Mouse (Mus musculus): Measurements from ENCODE around the gene Thsd7a. TPM values are rescaled to one million over a fixed set of nuclear protein-coding genes. Genes with fewer than 3 reads are reported as not detected.

Gene Thsd7a
- polyA plus RNA-seq, 1 experiment from 2014 or later = 2.7 TPM

DNA sequence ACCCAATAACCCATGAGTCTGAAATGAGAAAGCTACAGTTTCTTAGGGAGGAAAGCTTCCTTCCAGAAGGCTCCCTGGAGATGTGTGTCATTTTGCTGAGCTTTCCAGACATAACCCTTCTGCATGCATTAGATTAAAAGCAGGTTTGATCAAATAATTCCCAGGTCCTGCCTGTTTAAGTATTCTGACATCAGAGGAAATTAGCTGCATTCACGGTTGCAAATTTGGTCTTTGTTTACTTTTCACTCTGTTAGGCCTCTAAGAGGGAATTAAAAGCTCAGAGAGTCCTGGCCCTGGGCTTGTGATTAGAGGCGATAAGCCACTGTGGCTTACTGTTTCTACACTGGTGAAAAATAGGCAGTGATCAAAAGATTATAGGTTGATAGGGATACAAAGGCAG lies 1.2 kb upstream of the Thsd7a start:
- H3K27me3 ChIP-seq = peaks cover 33% of the 10 kb centered on the region
- TF ChIP-seq CTCF (IDR thresholded peaks at IDR 0.05) = no peak
- in situ Hi-C loops (cut with MboI; ENCODE audit: low pct_unique_long_range_greater_than_20kb) = no loop called here
- ATAC-seq (no peak), DNase-seq (ENCODE audit: low read depth, low spot score) (no peak)
- CTCF ChIA-PET = interaction anchor here (0.8 kb wide), 1 partner anchor 8 kb away, joined by 3 read pairs; no protein-coding TSS in a partner anchor
- POLR2A ChIA-PET = no interaction called here

DNA sequence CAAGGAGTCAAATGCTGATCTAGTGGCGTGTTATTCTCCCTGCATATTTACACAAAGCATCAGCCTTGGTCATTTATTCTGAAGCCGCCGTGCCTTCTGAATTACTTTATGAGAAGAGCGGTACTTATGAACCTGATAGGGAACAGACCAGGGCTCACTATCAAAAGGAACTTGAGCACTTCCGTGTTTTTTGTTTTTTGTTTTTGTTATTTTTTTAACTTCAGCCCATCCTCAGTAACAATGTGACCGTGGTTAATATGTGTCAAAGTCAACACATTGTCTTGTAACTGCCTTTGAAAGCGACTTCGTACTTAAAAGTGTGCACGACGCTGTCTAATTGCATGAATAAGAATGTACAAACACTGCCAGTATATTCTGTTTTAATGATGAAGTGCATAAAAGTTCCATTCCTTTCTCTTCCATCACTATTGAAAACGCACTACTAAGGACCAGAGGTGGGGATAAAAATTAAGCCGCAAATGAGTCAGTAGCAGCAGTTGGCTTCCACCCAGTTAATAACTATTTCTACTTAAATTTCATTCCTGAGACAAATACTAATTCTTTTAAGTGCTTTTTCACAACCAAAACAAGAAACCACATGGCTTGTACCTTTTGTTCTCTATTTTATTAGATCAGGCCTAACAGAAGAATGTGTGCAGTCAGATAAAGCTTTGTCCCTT lies 461 bp upstream of the Thsd7a start:
- no peak for DNase-seq (ENCODE audit: low read depth, low spot score)
- in situ Hi-C loops (cut with MboI; ENCODE audit: low pct_unique_long_range_greater_than_20kb) = loop anchor here (10.0 kb wide), 1 partner anchor 405 kb away; no protein-coding TSS in a partner anchor
- TF ChIP-seq CTCF (IDR thresholded peaks at IDR 0.05) = no peak
- POLR2A ChIA-PET = no interaction called here
- peaks cover 33% of the 10 kb centered on the region for H3K27me3 ChIP-seq
- ATAC-seq = no peak
- CTCF ChIA-PET = interaction anchor here (0.8 kb wide), 1 partner anchor 7 kb away, joined by 3 read pairs; no protein-coding TSS in a partner anchor

DNA sequence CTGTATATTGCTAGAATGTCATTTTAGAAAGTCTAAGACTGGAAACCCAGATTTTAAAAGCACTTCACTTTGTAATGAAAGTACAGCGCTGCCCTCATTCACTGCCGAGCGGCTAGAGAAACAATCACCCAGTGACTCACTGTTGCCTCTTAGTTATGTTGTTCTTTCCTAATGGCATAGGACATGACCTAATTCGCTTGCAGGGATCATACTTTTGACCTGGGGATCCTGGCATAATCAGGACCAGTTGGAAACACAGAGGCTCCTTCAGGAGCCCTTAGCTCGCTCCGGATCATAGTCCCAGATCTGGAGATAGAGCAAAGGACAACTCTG lies 790 bp downstream of the Thsd7a start:
- in situ Hi-C loops (cut with MboI; ENCODE audit: low pct_unique_long_range_greater_than_20kb) = loop anchor here (10.0 kb wide), 1 partner anchor 406 kb away; no protein-coding TSS in a partner anchor
- CTCF ChIA-PET = interaction anchor here (1.2 kb wide), 1 partner anchor 16 kb away, joined by 3 read pairs; no protein-coding TSS in a partner anchor
- TF ChIP-seq CTCF (IDR thresholded peaks at IDR 0.05) = no peak

DNA sequence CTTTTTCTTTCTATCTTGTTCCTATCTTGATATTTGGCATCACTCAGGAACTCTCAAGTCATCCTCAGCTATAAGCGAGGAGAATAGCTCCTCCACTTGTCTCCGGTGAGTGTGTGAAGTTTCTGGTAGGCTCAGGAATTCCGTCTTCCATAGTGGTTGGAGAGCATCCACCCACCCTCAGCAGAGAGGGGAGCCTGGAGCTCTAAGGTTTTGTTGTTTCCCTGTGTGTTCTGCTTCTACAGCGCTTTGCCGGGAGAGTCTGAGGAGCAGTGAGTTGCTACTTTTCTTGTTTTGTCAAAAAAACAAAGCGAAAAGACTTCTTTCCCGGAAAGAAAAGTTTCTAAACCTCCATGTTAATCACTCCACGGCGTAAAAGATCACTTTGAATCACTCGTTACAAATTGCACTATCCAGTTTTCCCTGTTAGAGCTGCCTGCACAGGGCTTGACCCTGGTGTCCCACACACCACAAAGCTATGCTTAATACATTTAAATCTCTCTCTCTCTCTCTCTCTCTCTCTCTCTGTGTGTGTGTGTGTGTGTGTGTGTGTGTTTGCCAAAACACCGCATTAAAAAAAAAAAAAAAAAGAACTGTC lies 1.3 kb downstream of the Thsd7a start:
- no peak for DNase-seq (ENCODE audit: low read depth, low spot score)
- CTCF ChIA-PET = interaction anchor here (1.2 kb wide), 1 partner anchor 16 kb away, joined by 3 read pairs; no protein-coding TSS in a partner anchor
- no peak for ATAC-seq
- in situ Hi-C loops (cut with MboI; ENCODE audit: low pct_unique_long_range_greater_than_20kb) = loop anchor here (10.0 kb wide), 1 partner anchor 407 kb away; no protein-coding TSS in a partner anchor
- peaks cover 43% of the 10 kb centered on the region for H3K27me3 ChIP-seq
- POLR2A ChIA-PET = interaction anchor here (0.6 kb wide), 1 partner anchor 86 kb away, joined by 4 read pairs; no protein-coding TSS in a partner anchor
- no peak for TF ChIP-seq CTCF (IDR thresholded peaks at IDR 0.05)

More for the DNA sequence above, 790 bp downstream of the Thsd7a start:
- POLR2A ChIA-PET = interaction anchor here (0.6 kb wide), 1 partner anchor 86 kb away, joined by 4 read pairs; no protein-coding TSS in a partner anchor
- no peak for DNase-seq (ENCODE audit: low read depth, low spot score)
- H3K27me3 ChIP-seq = peaks cover 43% of the 10 kb centered on the region
- peak; percentile 76 for ATAC-seq

DNA sequence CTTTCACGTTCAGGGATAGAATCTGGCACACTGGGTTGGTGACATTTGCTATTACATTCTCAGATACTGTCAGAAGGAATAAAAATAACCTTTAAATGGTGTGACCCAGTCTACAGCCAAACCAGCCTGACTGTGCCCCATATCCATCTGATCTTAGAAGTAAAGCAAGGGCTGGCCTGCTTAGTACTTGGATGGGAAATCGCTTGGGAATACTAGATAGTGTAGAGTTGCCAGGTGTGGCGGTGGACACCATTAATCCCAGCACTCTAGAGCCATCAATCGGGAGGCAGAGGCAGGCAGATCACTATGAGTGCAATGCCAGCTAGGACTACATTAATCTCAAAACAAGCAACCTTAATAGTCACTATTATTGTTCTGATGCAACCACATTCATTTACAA lies 6.4 kb downstream of the Thsd7a start:
- ATAC-seq = no peak
- ChIA-PET POLR2A (no interaction called here), CTCF (interaction anchor here (0.8 to 1.5 kb wide), 3 partner anchors 7 to 12 kb away, joined by 3 to 4 read pairs (median 3); no protein-coding TSS in a partner anchor)
- peaks cover 21% of the 10 kb centered on the region for H3K27me3 ChIP-seq
- no peak for TF ChIP-seq CTCF (IDR thresholded peaks at IDR 0.05)
- DNase-seq (ENCODE audit: low read depth, low spot score) = no peak
- in situ Hi-C loops (cut with MboI; ENCODE audit: low pct_unique_long_range_greater_than_20kb) = loop anchor here (10.0 kb wide), 1 partner anchor 412 kb away; no protein-coding TSS in a partner anchor

DNA sequence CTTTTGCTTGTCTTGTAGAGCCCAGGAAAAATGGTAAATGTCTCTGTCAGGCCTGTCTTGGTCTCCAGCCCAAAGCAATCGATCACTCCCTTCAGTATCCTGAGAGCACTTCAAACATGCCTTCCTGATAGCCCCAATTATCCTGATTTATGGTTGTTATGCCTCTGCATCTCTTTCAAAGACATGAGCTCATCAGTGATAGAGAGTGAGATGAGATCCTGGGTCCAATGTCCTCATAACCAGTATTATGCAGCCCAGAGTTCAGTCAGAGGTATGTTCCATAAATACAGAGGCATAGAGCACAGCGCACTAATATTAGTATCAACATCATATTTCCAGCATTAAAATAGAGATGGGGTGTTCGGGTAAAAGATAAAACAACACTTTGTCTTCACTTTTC lies 15.3 kb downstream of the Thsd7a start:
- H3K27me3 ChIP-seq = peaks cover 4% of the 10 kb centered on the region
- TF ChIP-seq CTCF (IDR thresholded peaks at IDR 0.05) = no peak
- DNase-seq (ENCODE audit: low read depth, low spot score) = no peak
- ATAC-seq = no peak
- in situ Hi-C loops (cut with MboI; ENCODE audit: low pct_unique_long_range_greater_than_20kb) = no loop called here
- CTCF ChIA-PET = interaction anchor here (1.3 to 1.6 kb wide), 2 partner anchors 8 to 9 kb away, joined by 4 read pairs; no protein-coding TSS in a partner anchor
- POLR2A ChIA-PET = no interaction called here

DNA sequence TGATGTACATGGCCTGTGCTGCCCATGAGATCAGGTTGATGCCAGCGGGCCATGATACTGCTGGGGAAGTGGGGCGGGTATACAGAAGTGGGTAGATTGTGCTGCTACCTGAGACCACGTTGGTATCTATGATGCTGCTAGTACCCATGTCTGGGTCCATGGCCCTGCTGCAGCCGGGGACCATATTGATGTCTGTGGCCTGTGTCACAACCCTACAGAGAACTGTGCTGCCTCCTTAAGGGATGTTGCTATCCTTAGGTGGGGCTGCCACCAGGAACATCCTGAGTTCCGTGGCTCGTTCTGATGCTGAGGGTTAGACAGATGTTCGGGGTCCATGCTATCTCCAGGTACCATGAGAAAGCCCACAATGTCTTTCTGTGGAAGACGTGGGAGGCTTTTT lies 33.1 kb downstream of the Thsd7a start:
- ATAC-seq (no peak), DNase-seq (ENCODE audit: low read depth, low spot score) (no peak)
- in situ Hi-C loops (cut with MboI; ENCODE audit: low pct_unique_long_range_greater_than_20kb) = no loop called here
- ChIA-PET POLR2A (no interaction called here), CTCF (no interaction called here)
- no peaks in the 10 kb centered on the region for H3K27me3 ChIP-seq
- no peak for TF ChIP-seq CTCF (IDR thresholded peaks at IDR 0.05)

DNA sequence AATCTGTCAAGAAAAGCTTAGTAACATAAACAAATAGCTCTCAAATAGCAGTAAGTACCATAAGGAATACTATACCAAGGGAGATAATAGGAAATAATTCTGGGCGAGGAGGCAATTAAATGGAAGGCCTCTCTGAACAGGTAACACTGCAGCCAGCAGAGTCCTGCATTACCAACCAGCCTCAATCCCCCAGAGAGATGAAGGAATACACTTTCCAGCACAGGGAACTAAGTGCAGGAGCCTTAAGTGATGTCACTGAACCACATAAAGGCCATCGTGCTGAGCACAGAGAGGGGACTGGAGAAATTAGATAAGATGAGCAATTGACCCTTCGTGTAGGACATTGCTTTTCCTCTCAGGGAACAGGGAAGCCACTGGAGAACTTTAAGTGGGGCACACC lies 36.6 kb downstream of the Thsd7a start:
- DNase-seq (ENCODE audit: low read depth, low spot score) (no peak), ATAC-seq (no peak)
- in situ Hi-C loops (cut with MboI; ENCODE audit: low pct_unique_long_range_greater_than_20kb) = no loop called here
- POLR2A ChIA-PET = no interaction called here
- no peaks in the 10 kb centered on the region for H3K27me3 ChIP-seq
- no peak for TF ChIP-seq CTCF (IDR thresholded peaks at IDR 0.05)
- CTCF ChIA-PET = no interaction called here

DNA sequence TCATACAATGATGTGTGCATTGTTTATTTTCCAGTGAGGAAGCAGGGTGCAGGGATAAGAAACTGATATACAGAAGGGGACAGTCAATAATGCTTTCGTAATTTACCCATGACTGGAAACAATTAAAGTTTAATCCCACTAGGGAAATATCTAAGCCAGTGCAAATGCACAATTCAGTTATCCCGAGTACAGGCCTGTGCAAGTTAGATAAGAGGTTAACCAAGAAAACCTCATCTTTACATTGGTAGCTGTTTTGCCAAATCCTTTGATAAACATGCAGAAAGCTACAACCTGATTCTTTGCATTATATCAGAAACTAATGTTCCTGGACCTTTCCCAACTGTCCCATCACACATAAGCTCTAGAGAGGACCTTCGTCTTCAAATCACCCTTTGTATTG lies 46.3 kb downstream of the Thsd7a start:
- H3K27me3 ChIP-seq = no peaks in the 10 kb centered on the region
- CTCF ChIA-PET = no interaction called here
- ATAC-seq (no peak), DNase-seq (ENCODE audit: low read depth, low spot score) (no peak)
- POLR2A ChIA-PET = no interaction called here
- no peak for TF ChIP-seq CTCF (IDR thresholded peaks at IDR 0.05)
- in situ Hi-C loops (cut with MboI; ENCODE audit: low pct_unique_long_range_greater_than_20kb) = no loop called here

DNA sequence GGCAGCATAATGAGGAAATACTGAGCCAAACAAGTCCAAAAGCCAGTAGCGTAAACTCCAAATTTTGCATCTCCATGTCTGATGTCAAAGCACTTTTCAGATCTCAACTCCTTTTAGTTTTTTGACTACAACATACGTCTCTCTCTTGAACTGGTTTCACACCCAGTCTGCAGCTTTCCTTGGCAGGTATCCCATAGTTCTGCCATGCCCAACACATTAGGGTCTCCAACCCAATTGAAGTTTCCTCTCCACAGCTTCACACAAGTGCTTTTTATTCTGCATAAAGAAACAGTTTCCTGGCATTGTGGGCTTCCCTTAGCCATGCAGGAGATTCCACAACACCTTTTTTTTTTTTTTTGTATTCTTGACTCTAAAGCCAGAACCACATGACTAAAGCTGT lies 50.1 kb downstream of the Thsd7a start:
- POLR2A ChIA-PET = no interaction called here
- DNase-seq (ENCODE audit: low read depth, low spot score) (no peak), ATAC-seq (no peak)
- in situ Hi-C loops (cut with MboI; ENCODE audit: low pct_unique_long_range_greater_than_20kb) = no loop called here
- TF ChIP-seq CTCF (IDR thresholded peaks at IDR 0.05) = no peak
- no peaks in the 10 kb centered on the region for H3K27me3 ChIP-seq
- CTCF ChIA-PET = interaction anchor here (0.9 kb wide), 1 partner anchor 12 kb away, joined by 3 read pairs; no protein-coding TSS in a partner anchor

DNA sequence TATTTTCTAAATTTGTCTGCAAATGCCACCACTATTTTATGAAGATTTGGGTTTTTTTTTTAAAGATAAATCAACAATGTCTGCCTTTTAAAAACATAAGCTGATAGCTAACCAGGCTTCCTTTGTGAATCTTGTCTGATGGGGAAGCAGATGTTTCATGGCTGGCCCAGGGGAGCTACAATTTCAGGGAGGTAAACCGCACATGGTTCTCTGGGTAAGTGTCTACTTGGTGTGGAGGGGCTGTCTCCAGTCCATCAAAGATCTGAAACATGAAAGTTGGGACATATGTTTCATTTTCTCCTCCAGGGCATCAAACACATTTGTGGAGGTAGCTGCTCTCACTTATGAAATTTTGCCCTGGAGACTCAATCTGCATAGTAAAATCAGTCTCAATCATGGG lies 55.5 kb downstream of the Thsd7a start:
- no peak for TF ChIP-seq CTCF (IDR thresholded peaks at IDR 0.05)

More for the DNA sequence above, 55.5 kb downstream of the Thsd7a start:
- ChIA-PET POLR2A (no interaction called here), CTCF (no interaction called here)
- in situ Hi-C loops (cut with MboI; ENCODE audit: low pct_unique_long_range_greater_than_20kb) = no loop called here
- no peak for ATAC-seq
- no peaks in the 10 kb centered on the region for H3K27me3 ChIP-seq
- DNase-seq (ENCODE audit: low read depth, low spot score) = no peak
